Mouse (Mus musculus) forebrain, embryonic 10.5 days (tissue): ENCODE results near the gene Nsrp1. TPM values are rescaled to one million over a fixed set of nuclear protein-coding genes. Genes with fewer than 3 reads are reported as not detected.
"Not testable (repeated sequence)": the region's sequence is repeated elsewhere in the genome, so short reads cannot be mapped to it uniquely, and the experiment has no call there.

Experiments used
- DNase-seq: peaks from one replicate; pipeline ENCODE4 v3.0.0-alpha.2; 2017; ENCODE audit warnings: low spot score; ENCODE audit errors: extremely low spot score
- H3K27ac ChIP-seq: fragments of 300-500 bp; sonication (generic); 2 replicates; pipeline ENCODE4 v1.5.1; 2016; ENCODE audit warnings: mild to moderate bottlenecking
- H3K27me3 ChIP-seq: fragments of 300-500 bp; sonication (generic); 2 replicates; pipeline ENCODE4 v1.6.1; 2016; ENCODE audit warnings: mild to moderate bottlenecking; ENCODE audit not compliant: poor library complexity, severe bottlenecking
- H3K36me3 ChIP-seq: fragments of 300-500 bp; sonication (generic); replicated peaks from 2 replicates; pipeline ENCODE4 v1.6.1; 2016; ENCODE audit warnings: mild to moderate bottlenecking, moderate library complexity
- H3K4me1 ChIP-seq: fragments of 300-500 bp; sonication (generic); 2 replicates; pipeline ENCODE4 v1.6.1; 2016
- H3K4me3 ChIP-seq: fragments of 300-500 bp; sonication (generic); 2 replicates; pipeline ENCODE4 v1.5.1; 2016; ENCODE audit warnings: mild to moderate bottlenecking, moderate library complexity
- H3K9me3 ChIP-seq: fragments of 300-500 bp; sonication (generic); 2 replicates; pipeline ENCODE4 v1.6.1; 2016; ENCODE audit warnings: mild to moderate bottlenecking, moderate library complexity
- WGBS: fragments of 180-500 bp; shearing (Covaris S2); methylation state at CpG from one replicate; pipeline ENCODE4 v1.1.7; 2016; 5-methylcytosine and 5-hydroxymethylcytosine counted together
- polyA plus RNA-seq: library from polyadenylated mRNA; unstranded; fragments of >200 nt; fragmentation: Nextera tagmentation; extraction: Ambion mirVana; gene quantifications from 2 replicates; pipeline ENCODE4 v1.2.1, GENCODE M21; 2016

The Nsrp1 gene
- polyA plus RNA-seq, 1 experiment from 2014 or later: 70.4 TPM

DNA sequence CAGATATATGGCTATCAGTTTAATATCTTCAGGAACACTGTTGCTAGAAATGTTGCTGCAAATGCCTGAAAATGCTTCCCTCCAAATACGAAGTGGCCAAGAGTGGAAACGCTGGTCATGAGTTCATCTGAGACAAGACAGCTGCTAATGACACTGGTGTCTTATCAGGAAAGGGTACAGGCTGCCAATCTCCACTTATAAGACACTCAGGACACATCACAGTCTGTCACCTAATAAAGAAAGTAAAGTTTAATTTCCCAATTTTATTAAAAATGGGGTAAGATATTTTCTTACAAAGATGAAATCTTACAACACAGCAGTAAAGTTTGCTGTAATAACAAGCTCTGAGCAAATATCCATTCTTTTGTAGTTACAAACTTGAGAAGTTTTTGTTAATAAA, 10.9 kb upstream of the Nsrp1 start:
- WGBS: 79% methylated on average over 2 of the region's 2 CpGs
- no peaks in the 10 kb centered on the region for H3K36me3 ChIP-seq
- no peak overlapping the region for H3K4me3 ChIP-seq
- H3K9me3 ChIP-seq: no peaks in the 10 kb centered on the region
- no peak for DNase-seq
- H3K27me3 ChIP-seq: peaks cover 4% of the 10 kb centered on the region; the same call in 1 of the 2 replicates
- 0 out of 2 replicates have a peak, but pooled peaks cover 4% of the 10 kb centered on the region for H3K4me1 ChIP-seq
- no peak overlapping the region for H3K27ac ChIP-seq

- H3K36me3 ChIP-seq: no peaks in the 10 kb centered on the region
- no peak overlapping the region for H3K27ac ChIP-seq
- no peak overlapping the region for H3K4me3 ChIP-seq
- DNase-seq: no peak
- 82% methylated on average over 2 of the region's 2 CpGs for WGBS
- no peaks in the 10 kb centered on the region for H3K4me1 ChIP-seq
- H3K9me3 ChIP-seq: no peaks in the 10 kb centered on the region
- H3K27me3 ChIP-seq: peaks cover 1% of the 10 kb centered on the region; the same call in 1 of the 2 replicates
Observed at GRCm38 (mm10) chr11:77087004-77087403, 8.8 kb upstream of the Nsrp1 start.

GRCm38 (mm10) chr11:77084001-77084682, 5.9 kb upstream of the Nsrp1 start:
- Histone ChIP-seq H3K4me1 (no peaks in the 10 kb centered on the region), H3K36me3 (no peaks in the 10 kb centered on the region), H3K27ac (no peak overlapping the region), H3K4me3 (no peak overlapping the region), H3K27me3 (peaks cover 12% of the 10 kb centered on the region; the same call in 1 of the 2 replicates), H3K9me3 (no peaks in the 10 kb centered on the region)
- WGBS: 73% methylated on average over 5 of the region's 5 CpGs
- no peak for DNase-seq

DNA sequence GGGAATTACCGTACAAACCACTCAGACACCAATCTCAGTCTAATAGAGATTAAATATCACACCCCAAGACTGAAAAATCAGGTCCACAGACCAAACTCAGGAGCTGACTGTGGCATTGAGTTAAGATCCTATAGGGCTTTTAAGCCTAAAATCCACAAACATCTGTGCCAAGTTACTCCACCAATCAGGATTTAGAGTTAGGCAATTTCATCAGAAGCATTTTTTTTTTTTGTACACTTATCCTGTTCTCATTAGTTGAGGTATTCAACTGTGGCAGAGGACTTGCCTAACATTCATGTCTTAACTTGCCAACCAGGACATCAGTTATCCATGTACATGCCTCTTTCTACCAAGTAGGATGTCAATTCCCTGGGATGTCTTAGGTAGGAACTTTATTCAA, 1.1 kb upstream of the Nsrp1 start:
- Histone ChIP-seq H3K27me3 (peaks cover 12% of the 10 kb centered on the region; the same call in 1 of the 2 replicates), H3K4me3 (no peak overlapping the region), H3K4me1 (peaks cover 15% of the 10 kb centered on the region), H3K27ac (no peak overlapping the region), H3K9me3 (no peaks in the 10 kb centered on the region), H3K36me3 (peaks cover 21% of the 10 kb centered on the region)
- WGBS: 95% methylated on average over 1 of the region's 1 CpGs
- no peak for DNase-seq

DNA sequence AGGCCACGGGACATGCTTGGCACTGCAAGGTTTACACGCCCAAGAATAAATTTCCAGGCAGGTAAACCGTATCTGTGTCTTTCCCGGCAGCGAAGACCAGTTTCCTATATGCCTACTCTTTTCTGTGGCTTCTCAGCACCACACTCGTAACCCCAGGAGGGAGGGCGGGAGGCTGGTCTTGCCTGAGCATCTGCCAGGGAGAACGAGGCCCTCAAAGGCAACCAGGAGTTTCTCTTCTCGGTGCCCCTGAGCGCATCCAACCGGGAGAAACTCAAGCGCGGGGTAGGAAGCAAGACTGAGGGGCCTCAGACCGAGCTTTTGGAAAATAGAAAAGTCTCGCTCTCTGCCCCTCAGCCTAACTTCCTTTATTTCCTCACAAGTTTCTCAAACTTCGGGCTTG, 443 bp downstream of the Nsrp1 start:
- Histone ChIP-seq H3K27me3 (peaks cover 12% of the 10 kb centered on the region; the same call in 1 of the 2 replicates), H3K27ac (peak overlapping the region; percentile 92), H3K9me3 (no peaks in the 10 kb centered on the region), H3K4me1 (peaks cover 15% of the 10 kb centered on the region), H3K4me3 (peak overlapping the region; percentile 75), H3K36me3 (peaks cover 36% of the 10 kb centered on the region)
- DNase-seq: peak; percentile 36
- WGBS: 5% methylated on average over 16 of the region's 16 CpGs

DNA sequence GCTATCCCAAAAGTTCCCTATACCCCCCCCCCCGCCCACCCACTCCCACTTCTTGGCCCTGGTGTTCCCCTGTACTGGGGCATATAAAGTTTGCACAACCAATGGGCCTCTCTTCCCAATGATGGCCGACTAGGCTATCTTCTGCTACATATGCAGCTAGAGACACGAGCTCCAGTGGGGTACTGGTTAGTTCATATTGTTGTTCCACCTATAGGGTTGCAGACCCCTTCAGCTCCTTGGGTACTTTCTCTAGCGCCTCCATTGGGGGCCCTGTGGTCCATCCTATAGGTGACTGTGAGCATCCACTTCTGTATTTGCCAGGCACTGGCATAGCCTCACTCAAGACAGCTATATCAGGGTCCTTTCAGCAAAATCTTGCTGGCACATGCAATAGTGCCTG, 904 bp downstream of the Nsrp1 start:
- Histone ChIP-seq H3K36me3 (peaks cover 41% of the 10 kb centered on the region), H3K4me3 (peak overlapping the region; percentile 75), H3K4me1 (peaks cover 15% of the 10 kb centered on the region), H3K27ac (peak overlapping the region; percentile 92), H3K27me3 (peaks cover 12% of the 10 kb centered on the region; the same call in 1 of the 2 replicates)
- 62% methylated on average over 4 of the region's 4 CpGs for WGBS
- not testable (repeated sequence) for H3K9me3 ChIP-seq, DNase-seq

- Histone ChIP-seq H3K4me3 (no peak overlapping the region), H3K27ac (no peak overlapping the region), H3K9me3 (no peaks in the 10 kb centered on the region), H3K36me3 (peaks cover 89% of the 10 kb centered on the region), H3K4me1 (no peaks in the 10 kb centered on the region), H3K27me3 (no peaks in the 10 kb centered on the region)
- DNase-seq: no peak
- 81% methylated on average over 4 of the region's 4 CpGs for WGBS
Observed at GRCm38 (mm10) chr11:77070721-77071120, 7.5 kb downstream of the Nsrp1 start.

- H3K4me3 ChIP-seq: no peak overlapping the region
- 95% methylated on average over 4 of the region's 4 CpGs for WGBS
- no peaks in the 10 kb centered on the region for H3K27me3 ChIP-seq
- H3K9me3 ChIP-seq: no peaks in the 10 kb centered on the region
- no peaks in the 10 kb centered on the region for H3K4me1 ChIP-seq
- DNase-seq: no peak
- H3K36me3 ChIP-seq: peaks cover 80% of the 10 kb centered on the region
- H3K27ac ChIP-seq: no peak overlapping the region
Observed at GRCm38 (mm10) chr11:77068825-77069224, 9.4 kb downstream of the Nsrp1 start.

GRCm38 (mm10) chr11:77063406-77063805, 14.8 kb downstream of the Nsrp1 start:
- WGBS: 95% methylated on average over 2 of the region's 2 CpGs
- Histone ChIP-seq H3K27ac (no peak overlapping the region), H3K9me3 (no peaks in the 10 kb centered on the region), H3K27me3 (no peaks in the 10 kb centered on the region), H3K36me3 (peaks cover 39% of the 10 kb centered on the region), H3K4me1 (no peaks in the 10 kb centered on the region), H3K4me3 (no peak overlapping the region)
- no peak for DNase-seq

DNA sequence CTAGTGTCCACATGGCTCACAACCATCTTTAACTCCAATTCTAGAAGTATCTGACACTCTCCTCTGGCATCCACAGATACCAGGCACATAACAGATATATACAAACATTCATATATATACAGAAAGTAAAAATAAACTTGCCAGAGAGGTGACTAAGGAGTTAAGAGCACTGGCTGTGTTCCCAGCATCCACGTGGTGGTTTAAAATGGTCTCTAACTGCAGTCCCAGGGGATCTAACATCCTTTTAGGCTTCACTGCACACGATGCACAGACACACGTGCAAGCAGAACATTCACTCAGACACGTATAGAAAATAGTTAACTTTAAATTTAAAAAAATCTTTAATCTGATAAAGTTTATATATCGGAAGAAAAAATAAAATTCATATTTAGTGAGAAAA, 16.3 kb downstream of the Nsrp1 start:
- peaks cover 29% of the 10 kb centered on the region for H3K36me3 ChIP-seq
- no peak overlapping the region for H3K27ac ChIP-seq
- 87% methylated on average over 5 of the region's 5 CpGs for whole genome bisulfite sequencing
- H3K27me3 ChIP-seq: no peaks in the 10 kb centered on the region
- DNase-seq: no peak
- no peaks in the 10 kb centered on the region for H3K9me3 ChIP-seq
- H3K4me3 ChIP-seq: no peak overlapping the region
- H3K4me1 ChIP-seq: no peaks in the 10 kb centered on the region

DNA sequence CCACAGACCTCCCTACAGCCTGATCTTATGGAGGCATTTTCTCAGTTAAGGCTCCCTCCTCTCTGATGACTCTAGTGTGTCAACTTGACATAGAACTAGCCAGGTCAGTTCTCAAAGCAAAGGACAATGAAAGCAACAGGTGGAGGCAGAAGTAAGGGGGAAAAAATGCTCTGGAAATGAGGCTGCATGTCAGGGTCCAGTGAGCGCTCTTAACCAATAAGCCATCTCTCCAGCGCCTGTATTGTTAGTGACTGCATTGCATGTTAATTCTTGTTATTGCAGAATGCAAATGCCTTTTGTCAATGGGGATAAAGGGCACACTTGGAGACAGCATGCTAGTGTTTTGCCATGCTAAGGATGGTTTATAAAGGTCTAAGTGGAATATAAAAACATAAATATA, 35.4 kb downstream of the Nsrp1 start:
- Histone ChIP-seq H3K4me3 (no peak overlapping the region), H3K27me3 (no peaks in the 10 kb centered on the region), H3K27ac (no peak overlapping the region), H3K4me1 (no peaks in the 10 kb centered on the region), H3K9me3 (no peaks in the 10 kb centered on the region), H3K36me3 (peaks cover 36% of the 10 kb centered on the region)
- WGBS: 77% methylated on average over 2 of the region's 2 CpGs
- no peak for DNase-seq

DNA sequence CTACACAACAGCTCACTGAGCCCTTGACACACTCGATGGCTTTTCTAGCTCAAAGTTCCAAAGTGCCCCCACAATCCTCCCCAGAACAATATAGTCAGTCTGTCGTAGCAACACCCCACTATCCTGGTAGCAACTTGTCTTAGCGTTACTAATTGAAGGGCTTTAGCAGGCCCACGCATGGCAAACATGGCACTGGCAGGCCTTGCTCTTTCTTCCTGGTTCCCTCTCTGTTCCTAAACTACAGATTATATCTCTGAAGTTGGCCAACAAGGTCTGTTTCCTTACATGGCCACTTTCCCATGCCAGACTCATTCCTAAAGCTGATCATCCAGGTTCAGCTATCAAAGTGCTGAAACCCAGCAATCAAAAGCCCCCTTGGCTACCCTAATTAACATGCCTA, 36.3 kb downstream of the Nsrp1 start:
- H3K4me3 ChIP-seq: no peak overlapping the region
- no peak for DNase-seq
- H3K4me1 ChIP-seq: no peaks in the 10 kb centered on the region
- 90% methylated on average over 4 of the region's 4 CpGs for WGBS
- H3K27me3 ChIP-seq: no peaks in the 10 kb centered on the region
- H3K27ac ChIP-seq: no peak overlapping the region
- peaks cover 27% of the 10 kb centered on the region for H3K36me3 ChIP-seq
- H3K9me3 ChIP-seq: no peaks in the 10 kb centered on the region

DNA sequence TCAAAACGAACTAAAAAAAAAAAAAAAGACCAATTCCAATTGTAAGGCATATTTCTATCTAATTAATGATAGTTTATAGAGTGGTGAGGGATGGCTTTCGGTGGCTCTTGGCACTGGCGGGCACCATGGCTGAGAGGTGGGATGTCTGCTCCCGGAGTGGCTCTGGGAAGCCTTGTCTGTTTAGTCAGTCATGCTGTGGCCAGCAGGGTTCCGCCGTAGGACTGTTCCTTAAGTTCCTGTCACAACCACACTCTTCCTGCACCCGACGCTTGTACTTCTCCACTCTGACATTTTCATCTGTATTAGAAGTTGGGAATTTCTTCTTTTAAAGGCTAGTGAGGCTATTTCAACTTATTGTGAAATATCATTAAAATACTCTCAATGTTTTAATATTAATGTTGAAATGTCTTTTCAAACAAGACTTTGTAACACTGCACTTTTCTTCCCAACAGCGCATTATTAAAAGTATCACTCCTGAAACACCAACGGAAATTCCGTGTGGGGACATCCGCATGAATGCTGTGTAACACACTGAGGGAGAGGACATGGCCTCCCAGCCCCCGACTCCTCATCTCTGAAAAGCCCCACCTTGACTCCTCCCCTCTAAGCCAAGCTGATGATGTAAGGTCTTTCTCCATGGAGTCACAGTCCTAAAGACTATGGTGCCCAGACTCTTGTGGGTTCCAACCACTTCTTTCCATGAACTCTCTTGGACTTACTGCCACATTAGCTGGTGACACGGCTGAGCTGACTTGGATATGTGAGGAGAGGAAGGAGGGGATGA, 46.9 kb downstream of the Nsrp1 start:
- 88% methylated on average over 14 of the region's 14 CpGs for WGBS
- Histone ChIP-seq H3K27me3 (no peaks in the 10 kb centered on the region), H3K27ac (no peak overlapping the region), H3K9me3 (no peaks in the 10 kb centered on the region), H3K4me1 (no peaks in the 10 kb centered on the region), H3K36me3 (no peaks in the 10 kb centered on the region), H3K4me3 (no peak overlapping the region)
- DNase-seq: no peak
